Mouse (Mus musculus) heart, postnatal 14 days (tissue): Measurements from ENCODE around the gene 1520401A03Rik. TPM values are rescaled to one million over a fixed set of nuclear protein-coding genes. Genes with fewer than 3 reads are reported as not detected.

Experiments
- DNase-seq, 2 experiments: peaks; one replicate each; pipeline ENCODE4 v3.0.0; 2021 to 2022
- intact Hi-C: fragments of 180-260 bp; cut with DNase I; formaldehyde crosslinking; loops from one replicate; pipeline ENCODE4 v1.15.1; 2025
- total RNA-seq, 2 experiments: library from RNA; stranded (reverse); gene quantifications; 2 replicates each; pipeline ENCODE4 v1.2.3; 2021

1520401A03Rik gene
- total RNA-seq, 2 experiments from 2014 or later, result not detected

DNA sequence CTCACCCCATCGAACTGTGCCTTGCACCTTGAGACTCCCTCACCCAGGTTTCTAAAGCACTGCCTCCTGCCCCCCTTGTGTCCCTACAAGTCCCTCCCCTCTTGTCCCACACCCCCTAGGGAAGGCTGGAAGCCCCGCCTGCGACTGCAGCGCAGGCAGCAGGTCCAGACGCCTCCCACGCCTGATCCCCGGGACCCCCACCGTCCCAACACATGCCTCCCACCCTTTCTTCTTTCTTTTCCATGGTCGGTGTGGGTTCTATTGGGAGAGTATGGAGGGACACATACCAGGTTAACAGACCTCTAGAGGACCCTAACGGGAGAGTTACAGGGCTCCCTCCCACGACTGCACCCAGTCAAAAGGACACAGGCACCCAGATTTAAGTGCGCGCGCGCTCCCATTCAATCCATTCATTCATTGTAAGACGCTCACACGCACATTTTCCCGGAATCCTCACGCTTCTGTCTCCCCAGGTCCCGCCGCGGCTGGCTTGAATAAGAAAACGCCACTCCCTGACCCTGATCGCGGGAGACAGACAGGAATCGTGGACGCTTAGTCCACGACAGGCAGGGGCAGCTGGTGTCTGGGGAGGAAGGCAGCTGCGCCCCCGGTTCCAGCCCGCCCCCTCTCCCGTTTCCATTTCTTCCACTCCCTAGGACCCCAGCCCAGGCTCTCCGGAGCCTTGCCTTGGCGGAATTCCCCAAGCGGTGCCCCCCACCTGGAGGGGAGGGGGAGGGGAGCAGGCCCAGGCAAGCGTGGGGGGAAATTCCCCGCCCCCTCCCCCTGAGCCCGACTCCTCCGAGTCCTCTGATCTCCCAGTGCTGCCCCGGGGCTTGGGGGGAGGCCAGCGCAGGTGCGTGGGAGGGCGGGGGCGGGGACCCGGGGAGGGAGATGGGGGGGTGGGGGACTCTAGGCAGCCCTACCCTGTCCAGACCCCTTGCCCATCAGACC is 23.0 kb upstream of the 1520401A03Rik start, which contains the start of gene Kremen2:
Gene Kremen2, minus strand, starts transcription at position 533 of the 951 bp plus-strand sequence.
- intact Hi-C loops, result loop anchor here (5.0 kb wide), 2 partner anchors 42 to 107 kb away; partner anchors contain the start of gene Flywch2
- no peak for DNase-seq

DNA sequence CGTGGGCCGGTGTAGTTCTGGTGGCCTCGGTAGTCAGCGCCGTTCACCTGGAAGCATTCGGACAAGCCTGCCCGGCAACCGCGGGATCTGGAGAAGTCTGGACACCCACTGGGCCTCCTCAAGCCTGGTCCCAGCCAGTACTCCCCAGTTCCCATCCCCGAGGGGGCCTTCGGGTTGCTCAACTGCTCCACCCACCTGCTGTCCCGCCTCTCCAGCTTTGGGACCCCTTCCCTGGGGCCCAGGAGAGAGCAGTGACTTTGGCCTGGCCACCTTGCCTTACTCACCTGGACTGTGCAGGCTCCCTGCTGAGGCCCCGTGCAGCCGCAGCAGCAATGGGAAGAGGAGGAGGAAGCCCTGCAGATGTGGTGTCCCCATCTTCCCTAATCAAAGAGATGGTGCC is 22.1 kb upstream of the 1520401A03Rik start:
- no peak for DNase-seq
- intact Hi-C loops, result loop anchor here (5.0 kb wide), 2 partner anchors 43 to 108 kb away; partner anchors contain the start of gene Flywch2

DNA sequence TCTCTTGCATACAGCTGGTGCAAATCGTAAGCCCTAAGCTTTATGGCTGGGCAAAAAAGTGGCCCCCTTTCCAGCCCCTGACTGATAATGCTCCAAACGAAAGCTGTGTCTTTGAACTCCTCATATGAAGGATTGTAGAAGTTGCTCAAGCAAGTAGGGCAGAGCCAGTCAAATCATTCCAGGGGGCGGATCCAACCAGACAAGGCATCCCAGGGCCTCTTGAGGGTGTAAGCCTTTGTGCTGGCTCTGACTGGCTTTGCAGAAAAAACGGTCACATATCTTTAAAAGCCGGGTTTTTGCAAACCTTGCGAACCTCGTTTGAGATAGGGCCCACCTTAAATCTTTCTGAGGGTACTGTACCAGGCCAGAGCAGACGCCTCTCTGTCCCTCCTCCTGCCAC is 21.5 kb upstream of the 1520401A03Rik start:
- DNase-seq, result no peak
- intact Hi-C loops, result no loop called here

DNA sequence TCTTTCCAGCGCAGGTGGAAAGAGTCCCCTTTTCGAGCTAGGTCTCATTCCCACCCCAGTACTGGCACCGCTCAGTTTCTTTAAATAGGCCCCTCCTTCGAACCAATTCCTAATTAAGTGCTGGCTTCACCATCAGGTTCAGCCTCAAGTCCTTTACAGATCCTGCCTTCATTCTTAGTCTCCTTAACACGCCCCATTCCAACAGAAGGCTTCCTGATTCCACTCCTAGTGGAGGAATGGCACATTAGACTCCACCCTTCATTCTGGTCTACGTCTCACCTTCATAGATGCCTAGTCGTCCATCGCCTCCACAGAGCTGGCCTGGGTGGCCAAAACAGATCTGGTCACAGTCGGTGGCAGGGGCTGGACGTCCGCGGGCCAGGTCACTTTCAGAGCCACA is 20.4 kb upstream of the 1520401A03Rik start:
- intact Hi-C loops, result no loop called here
- DNase-seq, result no peak

DNA sequence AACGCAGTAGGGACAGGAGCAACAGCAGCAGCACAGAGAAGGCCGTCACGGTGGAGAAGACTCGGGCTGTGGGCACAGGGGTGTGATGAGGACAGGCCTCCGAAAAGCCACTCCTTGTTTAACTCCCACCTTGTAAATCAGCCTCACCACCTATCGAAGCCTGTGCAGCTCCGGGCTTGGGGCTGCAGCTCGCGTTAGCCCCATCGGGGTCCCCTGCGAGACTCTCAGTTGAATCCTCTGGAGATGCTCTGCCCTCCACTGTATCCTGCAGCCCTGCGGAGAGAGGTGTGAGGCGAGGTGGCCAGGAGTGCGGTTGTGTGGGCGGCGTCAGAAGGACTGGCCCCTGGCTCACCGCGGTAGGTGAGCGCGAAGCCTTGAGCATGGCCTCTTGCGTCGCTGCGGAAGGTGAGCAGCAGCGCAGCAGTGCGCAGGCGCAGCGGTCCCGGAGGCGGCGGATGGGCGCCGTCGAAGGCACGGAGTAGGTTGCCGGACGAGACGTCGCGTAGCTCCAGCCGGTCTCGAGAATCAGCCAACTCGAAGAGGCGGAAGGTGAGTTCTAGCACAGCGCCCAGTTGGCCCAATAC is 19.7 kb upstream of the 1520401A03Rik start:
- DNase-seq, result peak; percentile 42 to 45
- intact Hi-C loops, result no loop called here

DNA sequence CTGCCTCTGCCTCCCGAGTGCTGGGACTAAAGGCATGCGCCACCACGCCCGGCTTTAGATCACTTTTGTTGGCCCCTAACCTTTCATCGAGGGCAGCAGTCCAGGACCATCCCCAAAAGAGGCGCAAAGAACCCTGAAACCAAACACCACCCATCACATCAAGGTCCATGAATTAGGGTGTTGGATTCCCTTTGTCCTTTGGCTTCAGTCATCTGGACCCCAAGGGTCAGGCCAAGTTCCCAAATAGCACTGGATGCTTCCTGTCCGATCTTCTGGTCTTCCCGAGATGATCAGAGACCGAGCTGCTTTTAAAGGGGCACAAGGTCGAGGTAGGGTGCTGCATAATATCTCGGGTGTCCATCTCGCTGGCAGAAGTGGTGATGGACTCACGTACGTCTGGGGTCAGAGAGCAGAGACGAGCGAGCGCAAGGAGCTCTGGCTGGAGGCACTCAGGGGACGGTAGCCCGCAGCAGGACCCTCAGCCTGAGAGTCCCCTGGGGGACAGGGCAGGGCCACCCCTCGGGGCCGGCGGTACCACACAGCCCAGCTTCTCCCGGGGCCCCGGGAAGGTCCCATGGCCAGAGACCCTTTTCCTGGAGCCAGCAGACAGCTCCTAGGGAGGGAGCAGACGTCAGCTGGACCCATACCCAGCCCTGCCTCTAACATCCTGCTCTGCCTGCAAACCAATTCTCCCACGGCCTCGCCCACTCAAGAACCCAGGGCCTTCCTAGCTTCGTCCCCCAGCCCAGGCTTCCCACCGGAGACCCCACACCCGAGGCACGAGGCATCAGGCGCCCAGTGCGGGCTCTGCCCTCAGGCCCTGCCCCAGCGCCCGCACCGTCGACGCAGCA is 19.0 kb upstream of the 1520401A03Rik start:
- intact Hi-C loops, result no loop called here
- no peak for DNase-seq

DNA sequence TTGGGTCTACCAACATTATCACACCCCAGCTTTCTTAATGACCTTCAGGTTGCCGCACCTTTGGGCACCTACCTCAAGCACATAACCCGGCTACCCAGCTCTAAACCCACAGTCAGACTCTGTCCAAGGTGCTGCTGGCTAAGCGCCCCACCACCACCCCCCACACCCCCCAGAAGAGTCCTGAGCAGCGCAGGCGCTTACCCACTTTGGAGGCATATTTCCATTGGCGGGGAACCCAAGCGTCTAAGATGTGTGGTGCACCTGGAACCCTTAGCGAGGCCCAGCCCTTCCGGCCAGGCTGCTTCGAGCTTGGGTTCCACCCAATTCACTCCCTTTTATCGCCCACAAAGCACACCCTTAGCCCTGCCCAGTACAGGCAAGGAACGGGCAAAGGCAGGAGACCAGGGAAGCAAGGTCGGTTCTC is 18.0 kb upstream of the 1520401A03Rik start, which contains the start of gene Paqr4:
Gene Paqr4, minus strand, starts transcription at position 270 of the 424 bp plus-strand sequence.
- intact Hi-C loops, result no loop called here
- peak in 1 of 2 experiments; percentile 20 for DNase-seq

DNA sequence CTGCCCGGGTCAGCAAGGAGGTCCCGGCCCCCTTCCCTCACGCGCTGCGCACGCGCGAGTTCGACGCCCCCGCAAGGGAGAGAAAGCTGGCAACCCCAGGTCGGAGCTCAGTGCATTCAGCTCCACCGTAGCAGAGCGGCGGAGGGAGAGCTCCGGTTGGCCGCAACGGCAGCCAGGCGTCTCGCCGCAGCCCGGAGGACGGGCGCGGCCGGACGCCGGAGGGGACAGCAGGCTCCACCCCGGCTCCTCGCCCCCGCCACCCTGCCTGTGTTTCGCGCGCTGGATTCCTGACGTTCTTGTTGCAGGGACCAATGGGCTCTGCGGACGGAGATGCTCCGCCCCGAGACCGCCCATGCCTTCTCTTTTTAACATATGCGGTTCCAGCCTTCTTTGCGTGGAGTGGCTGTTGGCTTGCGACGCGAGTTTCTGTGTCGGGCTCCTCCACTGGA is 17.6 kb upstream of the 1520401A03Rik start:
- intact Hi-C loops, result no loop called here
- DNase-seq, result peak; percentile 89 to 92

DNA sequence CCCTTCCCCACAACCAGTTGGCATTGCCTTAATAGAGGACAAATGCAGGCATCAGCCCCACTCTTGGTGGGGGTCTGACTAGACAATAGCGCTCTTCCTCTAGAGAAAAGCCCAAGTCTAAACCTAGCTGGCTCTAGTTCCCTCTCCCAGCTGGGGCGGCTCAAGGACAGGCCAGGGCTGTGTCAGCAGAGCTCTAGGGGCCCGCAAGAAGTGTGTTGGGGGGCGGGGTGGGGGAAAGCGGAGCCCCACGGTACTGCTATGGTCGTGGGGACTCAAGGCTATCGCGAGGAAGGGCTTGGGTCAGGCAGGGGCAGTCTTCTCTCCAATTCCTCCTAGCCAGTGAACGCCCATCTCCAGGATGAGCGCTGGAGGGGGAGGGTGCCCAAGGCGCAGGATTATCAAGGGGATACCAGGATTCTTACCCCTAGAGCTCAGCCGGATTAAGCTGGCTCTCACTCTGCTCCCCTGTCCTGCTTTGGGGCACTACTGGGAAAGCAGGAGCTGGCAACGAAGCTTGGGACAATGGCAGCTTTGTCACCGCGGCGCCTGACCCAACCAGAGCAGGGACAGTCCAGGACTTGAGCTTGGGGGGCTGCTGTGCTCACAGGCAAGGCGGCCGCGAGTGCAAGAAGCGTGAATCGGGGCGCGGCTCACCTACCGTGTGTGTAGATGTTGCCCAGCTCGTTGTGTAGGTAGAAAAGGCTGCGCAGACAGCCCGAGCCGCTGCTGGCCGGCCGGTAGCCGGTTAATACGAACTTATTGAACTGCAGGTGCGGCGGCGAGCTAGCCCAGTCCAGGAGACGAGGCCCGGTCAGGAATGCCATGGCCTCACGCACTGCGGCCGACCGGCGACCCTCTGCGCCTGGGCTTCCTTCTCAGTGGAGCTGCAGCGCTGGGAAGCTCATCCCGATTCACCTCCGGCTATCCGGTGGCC is 16.9 kb upstream of the 1520401A03Rik start:
- intact Hi-C loops, result no loop called here
- peak; percentile 34 to 51 for DNase-seq

DNA sequence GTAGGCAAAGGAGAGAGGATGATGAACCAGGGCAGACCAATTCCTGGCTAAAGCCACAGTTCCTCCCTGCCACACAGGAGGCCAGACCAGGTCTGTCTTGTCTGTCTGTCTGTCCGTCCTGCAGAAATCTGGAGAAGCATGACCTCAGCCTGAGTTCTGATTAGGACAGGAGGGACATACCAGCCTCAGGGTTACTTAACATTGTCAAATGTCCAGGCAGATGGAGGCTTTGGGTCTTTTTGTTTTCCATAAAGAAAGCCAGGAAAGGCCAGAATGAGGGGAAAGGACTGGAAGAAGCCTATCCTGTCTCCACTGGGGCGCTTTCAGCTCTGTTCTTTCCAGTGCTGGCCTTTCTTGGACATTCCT is 16.2 kb upstream of the 1520401A03Rik start:
- intact Hi-C loops, result no loop called here
- no peak for DNase-seq

DNA sequence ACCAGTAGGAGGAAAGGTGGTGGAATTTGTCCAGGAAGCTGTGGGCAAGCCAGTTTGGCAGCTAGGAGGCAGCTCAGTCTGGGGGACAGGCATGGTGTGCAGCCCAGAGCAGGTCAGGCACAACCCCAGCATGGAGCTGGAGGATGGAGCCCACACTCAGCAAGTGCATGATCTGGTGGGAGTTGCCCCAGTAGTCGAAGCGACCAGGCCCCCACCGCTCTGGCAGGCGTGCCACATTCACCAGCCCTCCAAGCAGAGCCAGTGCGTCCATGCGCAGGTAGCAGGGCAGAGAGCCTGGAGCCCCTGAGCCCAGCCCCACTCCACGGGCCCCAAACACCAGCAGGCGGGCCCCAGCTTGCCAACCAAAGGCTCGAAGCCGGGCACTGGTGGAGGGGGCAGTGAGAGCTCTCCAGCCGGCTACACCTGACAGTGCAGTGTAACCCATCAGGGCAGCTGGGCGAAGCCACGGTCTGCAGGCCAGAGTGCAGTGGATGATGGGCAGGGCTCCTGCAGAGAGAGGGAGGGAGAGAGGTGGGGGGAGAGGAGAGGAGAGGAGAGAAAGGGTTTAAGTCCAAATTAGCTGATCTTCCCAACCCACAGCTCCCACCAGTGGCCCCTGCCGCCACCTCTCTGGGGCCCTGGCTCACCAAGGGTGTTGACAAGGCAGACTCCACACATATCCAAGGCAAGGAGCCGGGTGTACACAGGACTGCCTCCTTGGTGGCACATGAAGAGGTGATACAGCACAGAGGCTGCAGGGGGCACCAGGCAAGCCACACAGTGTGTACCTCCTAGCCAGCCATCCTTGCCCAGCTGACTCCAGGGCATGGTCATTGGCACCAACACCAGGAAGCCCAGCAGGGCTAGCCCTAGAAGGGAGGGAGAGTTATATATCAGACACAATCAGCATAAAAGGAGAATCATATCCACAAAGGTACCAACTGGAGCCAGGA is 15.2 kb upstream of the 1520401A03Rik start:
- no peak for DNase-seq
- intact Hi-C loops, result no loop called here

DNA sequence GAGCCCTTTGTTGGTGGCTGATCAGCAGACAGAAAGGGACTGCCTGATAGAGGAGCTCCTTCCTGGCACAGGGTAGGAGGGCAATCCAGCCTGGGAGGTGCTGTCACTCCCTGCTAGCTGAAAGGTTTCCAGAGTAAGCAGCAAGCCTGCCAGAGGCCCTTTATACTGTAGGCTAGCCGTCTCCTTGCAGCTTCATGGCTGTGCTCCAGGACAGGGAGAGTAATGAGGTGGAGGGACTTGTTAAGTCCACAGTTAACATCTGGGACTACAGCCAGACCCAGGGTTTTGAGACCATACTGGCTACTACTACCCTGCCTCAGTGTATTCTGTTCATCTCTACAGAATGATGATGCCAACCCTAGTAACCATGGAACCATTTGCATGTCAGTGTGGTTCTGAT is 11.8 kb upstream of the 1520401A03Rik start:
- intact Hi-C loops, result no loop called here
- DNase-seq, result no peak

DNA sequence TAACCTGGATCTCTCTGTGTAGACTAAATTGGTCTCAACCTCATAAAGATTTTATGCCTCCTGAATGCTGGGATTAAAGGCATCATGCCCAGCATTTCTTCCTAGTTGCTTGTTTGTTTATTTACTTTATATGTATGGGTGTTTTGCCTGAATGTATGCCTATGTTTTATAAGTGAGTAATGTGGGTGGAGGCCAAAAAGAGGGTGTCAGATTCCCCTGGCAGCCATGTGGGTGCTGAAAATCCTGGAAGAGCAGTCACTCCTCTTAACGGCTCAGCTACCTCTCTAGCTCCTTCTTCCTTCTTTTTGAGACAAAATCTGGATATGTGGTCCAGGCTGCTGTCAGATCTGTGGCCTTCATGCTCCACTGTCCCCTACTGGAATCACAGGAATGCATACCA is 7.9 kb upstream of the 1520401A03Rik start:
- intact Hi-C loops, result no loop called here
- DNase-seq, result no peak

DNA sequence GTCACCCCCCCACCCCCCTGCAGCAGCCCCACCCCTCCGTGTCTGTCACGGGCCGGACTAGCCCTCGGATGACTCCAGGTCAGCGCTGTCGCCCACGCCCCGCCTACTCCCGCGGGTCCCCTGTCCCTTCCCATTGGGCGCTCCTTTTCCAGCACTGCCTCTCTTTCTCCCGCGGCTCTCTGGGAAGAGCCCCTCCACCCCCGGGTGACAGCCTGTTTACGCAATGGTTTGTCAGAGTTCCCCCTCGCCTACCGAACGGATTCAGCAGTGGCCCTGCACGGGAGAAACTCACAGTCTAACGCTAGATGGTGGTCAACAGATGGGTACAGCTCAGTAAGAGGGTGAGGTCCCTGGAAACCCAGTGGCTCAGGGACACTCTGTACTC is 4.2 kb upstream of the 1520401A03Rik start:
- intact Hi-C loops, result no loop called here

DNA sequence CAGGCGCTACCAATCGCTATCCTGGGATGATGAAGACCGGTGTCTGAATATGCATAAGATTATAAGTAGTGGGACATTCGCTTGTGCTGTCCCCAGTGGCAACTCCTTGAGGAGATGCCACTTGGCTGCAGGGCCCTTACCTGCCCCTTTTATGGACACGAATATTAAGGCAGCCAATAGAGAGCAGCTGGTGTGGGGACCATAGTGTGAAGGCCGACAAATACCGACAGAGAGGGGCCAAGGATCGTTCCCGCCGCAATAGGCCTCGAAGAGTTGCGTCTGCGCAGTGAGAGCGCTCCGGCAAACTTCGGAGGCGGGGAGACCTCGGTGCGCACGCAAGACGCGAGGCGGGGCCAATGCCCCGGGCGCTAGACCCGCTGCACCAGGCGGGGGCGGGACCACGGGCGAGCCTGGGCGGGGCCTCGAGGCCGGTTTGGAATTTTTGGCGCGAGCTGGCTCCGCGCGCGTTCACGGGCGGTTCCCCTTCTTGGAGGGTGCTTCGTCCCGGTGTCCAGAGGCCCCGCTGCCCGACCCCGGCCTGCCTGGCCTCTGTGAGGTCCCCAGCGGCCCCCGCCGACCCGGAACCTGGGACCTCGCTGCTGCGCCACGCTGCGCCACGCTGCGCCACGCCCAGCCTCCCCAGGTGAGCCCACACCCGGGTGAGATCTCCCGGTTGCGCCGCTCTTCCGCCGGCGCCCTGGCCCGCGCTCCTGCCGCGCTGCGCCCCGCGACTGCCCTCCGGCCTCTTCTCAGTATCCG is 3.6 kb upstream of the 1520401A03Rik start, which contains the start of gene Pkmyt1:
Gene Pkmyt1, plus strand, starts transcription at position 338 of the 759 bp plus-strand sequence.
- DNase-seq, result peak; percentile 97 to 98
- intact Hi-C loops, result no loop called here

More for the DNA sequence above, 4.2 kb upstream of the 1520401A03Rik start:
- peak; percentile 85 to 89 for DNase-seq

DNA sequence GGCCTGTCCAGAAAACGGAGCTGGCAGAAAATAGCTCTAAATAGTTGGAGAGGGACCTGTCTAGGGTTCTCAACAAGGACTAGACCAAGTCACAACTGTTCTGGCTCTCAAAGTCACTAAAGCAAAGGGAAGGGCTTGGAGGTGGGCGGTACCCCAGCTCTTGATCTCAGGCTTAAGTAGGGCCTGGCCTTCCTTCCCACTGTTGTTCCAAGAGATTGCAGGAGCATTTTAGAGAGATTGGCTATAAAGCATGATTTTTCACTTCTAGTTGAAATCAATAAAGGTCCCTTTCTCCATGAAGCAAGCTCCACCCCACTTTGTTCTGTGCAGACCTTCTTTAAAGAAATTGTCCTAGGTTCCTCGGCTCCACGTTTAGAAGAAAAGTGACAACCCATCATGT is 2.9 kb upstream of the 1520401A03Rik start:
- intact Hi-C loops, result no loop called here
- no peak for DNase-seq

DNA sequence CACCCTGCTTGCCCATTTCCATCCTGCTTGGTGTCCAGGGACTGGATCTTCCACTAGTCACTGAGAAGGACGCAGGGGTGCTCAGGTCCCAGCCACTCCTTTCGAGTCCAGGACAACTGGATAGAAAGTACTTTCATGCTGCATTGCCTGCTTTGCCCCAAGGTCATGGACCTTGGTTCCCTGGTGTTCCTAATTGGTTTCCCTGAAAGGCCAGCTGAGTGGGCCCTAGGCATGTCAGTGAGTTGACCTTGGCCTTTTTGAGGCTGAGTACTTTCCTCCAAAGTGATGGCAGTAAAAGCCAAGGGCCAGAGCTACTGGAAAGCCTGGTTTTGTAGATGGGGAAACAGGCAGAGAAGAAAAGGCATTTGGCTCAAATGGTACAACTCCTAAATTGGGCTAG is 697 bp downstream of the 1520401A03Rik start:
- intact Hi-C loops, result no loop called here
- no peak for DNase-seq
